Mouse (Mus musculus) thymus, postnatal 14 days (tissue): ENCODE measurements around the gene Zfp691.

Source experiments
- DNase-seq: peaks from one replicate; pipeline ENCODE4 v3.0.0; 2021

The Zfp691 gene

GRCm38 (mm10) chr4:119173851-119174453 lies at the start of gene Zfp691:
Zfp691 (minus strand) TSS chr4:119174195.
- peak; percentile 96 for DNase-seq

DNA sequence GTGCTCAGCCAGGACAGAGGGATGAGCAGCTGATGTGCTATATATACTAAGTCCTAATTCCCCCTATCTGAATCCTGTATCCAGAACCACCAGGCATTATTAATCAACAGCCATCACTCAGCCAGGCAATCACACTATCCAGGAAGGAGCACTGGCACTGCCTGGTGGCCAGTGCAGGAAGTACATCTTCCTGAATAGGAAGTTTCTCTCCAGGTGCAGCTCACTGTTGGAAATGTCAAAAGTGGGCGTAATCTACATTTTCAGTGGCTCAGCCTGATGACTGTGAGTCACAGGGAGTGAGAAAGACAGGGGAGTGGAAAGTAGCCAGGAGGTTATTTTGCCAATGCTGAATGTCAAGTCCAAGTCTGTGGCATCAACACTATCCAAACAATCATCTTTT lies 49.7 kb upstream of the Zfp691 start:
- DNase-seq = peak; percentile 29

DNA sequence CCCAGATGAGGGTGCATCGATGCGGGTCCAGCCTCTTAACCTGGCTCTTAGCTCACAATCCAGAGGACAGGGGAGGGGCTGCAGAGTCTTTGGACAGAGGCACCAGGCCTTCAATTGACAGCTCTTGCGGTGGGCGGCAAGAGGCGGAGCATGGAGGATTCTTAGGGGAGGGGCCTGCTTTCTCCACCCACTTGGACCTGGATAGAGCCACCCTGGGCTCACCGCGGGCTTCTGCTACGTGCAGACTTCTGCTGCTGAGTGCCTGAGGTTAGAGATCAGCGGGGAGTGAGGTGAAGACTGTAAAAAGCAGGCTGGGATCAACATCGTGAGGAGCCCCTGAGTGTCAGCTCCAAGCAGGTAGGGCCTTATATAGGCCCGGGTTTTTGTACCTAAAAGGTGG lies 44.2 kb upstream of the Zfp691 start, which contains the start of gene Tmem269:
Gene Tmem269, minus strand, starts transcription at position 49 of the 400 bp plus-strand sequence.
- DNase-seq = no peak

GRCm38 (mm10) chr4:119216667-119217066 lies 42.7 kb upstream of the Zfp691 start:
- DNase-seq = no peak

GRCm38 (mm10) chr4:119204672-119205071 lies 30.7 kb upstream of the Zfp691 start:
- DNase-seq = peak; percentile 67

DNA sequence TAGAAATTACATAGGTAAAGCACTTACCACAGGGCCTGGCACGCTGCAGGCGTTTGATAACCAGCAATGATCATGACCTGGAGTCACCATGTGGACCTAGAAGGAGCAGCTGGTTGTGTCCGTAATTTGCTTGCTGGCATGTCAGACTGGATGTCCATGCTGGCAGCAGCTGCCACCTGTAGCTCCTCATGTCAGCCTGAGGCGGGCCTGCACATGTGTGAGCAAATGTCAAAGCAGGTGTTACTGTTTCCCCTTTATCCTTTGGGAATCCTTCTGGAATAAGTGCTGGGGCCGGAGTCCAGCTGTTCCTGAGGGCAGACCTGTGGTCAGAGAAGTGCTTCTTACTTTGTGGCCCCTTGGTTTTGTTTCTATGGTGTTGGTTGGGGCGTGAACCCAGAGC lies 24.1 kb upstream of the Zfp691 start:
- no peak for DNase-seq

DNA sequence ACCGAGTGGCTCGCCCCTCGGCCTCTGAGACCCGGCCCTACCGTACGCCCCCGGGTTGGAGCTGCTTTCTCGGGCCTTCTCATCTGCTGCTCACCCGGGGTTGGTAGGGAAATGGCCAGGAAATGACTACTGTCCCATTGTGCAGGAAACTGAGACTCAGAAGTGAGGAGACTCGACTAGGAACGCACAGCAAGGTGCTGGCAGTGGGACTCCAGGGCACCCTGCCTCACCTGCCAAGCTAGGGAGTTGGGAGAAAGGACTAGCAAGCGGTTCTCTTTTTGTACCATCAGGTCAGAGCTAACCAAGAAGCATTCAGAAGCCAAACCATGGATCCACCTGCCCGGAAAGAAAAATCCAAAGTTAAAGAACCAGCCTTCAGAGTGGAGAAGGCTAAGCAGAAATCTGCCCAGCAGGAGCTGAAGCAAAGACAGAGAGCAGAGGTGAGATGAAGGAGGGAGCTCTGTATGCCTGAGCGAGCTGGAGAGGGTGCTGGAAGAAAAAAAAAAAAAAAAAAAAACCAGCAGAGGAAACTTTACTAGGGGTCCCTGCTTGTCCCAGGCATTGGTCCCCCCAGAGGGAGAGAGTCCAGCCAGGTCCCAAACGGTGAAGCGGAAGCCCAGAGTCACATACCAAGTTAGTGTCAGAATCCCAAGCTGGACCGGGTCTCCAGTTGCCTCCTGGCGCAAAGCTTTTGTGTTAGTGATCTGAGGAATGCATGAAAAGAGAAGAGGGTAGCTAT lies 21.8 kb upstream of the Zfp691 start:
- peak; percentile 14 for DNase-seq

- DNase-seq = peak; percentile 92
These were observed 21.1 kb upstream of the Zfp691 start, which contains the start of gene Svbp for GRCm38 (mm10) chr4:119194909-119195581. Svbp (plus strand) TSS chr4:119195306.

DNA sequence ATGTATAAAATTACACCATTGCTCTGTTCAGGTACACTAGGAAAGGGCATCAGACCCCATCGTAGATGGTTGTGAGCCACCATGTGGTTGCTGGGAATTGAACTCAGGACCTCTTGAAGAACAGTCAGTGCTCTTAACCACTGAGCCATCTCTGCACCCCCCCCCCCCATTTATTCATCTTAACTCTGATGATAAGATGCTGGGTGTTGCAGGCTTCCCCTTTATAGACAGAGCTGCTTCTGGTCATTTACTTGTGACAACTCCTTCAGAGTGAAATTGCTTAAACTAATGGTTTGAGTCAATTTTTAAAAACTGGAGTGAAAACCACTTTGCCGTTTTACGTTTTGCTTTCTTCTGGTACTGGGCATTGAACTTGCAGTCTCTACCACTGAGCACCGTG lies 18.8 kb upstream of the Zfp691 start:
- DNase-seq = no peak

GRCm38 (mm10) chr4:119191273-119191672 lies 17.3 kb upstream of the Zfp691 start:
- no peak for DNase-seq

GRCm38 (mm10) chr4:119190618-119191017 lies 16.6 kb upstream of the Zfp691 start:
- DNase-seq = no peak

GRCm38 (mm10) chr4:119189864-119190263 lies 15.9 kb upstream of the Zfp691 start, which contains the start of gene Ermap:
Ermap (minus strand) TSS chr4:119190011.
- DNase-seq = no peak

- DNase-seq = no peak
These were observed 15.4 kb upstream of the Zfp691 start for GRCm38 (mm10) chr4:119189392-119189791.

- DNase-seq = no peak
These were observed 14.2 kb upstream of the Zfp691 start for GRCm38 (mm10) chr4:119188060-119188785.

DNA sequence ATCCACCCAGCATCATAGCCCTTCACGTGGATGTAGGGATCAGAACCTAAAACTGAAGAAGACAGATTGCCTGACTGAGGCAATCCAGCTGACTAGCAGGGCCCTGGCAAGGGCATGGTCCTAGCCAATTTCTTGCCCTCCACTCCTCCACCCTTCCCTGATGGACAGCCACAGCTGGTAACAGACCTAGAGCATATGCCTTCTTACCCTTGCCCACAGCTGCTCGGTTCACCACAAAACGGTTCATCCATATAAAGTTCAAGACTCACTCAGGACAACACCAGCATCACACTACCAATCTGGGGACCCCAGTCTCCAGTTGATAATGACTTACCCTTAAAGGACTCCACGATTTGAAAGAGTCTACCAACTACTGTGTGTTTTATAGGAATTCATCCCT lies 11.8 kb upstream of the Zfp691 start:
- no peak for DNase-seq

GRCm38 (mm10) chr4:119183525-119183924 lies 9.5 kb upstream of the Zfp691 start:
- DNase-seq = no peak

GRCm38 (mm10) chr4:119181456-119181855 lies 7.5 kb upstream of the Zfp691 start:
- DNase-seq = no peak

DNA sequence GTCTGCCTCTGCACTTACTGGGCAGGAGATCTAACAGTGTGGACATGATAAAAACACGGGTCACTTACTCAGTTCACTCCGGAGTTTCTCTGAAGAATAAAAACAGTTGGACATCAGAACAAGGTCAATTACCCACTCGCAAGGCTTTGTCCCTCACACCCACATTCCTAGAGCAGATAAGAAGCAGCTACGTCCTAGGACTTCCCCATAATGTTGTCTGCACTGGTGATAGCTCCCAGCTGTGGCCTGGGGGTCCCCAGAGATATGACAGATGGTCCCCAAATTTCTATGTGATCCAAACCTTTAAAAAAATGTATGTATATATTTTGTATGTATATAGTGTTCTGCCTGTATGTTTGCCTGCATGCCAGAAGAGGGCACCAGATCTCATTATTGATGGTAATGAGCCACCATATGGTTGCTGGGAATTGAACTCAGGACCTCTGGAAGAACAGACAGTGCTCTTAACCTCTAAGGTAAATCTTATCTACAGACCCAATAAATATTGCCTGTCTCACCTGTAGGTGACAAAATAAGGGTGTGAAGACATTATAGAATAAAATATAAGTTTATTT lies 6.2 kb upstream of the Zfp691 start:
- DNase-seq = no peak

DNA sequence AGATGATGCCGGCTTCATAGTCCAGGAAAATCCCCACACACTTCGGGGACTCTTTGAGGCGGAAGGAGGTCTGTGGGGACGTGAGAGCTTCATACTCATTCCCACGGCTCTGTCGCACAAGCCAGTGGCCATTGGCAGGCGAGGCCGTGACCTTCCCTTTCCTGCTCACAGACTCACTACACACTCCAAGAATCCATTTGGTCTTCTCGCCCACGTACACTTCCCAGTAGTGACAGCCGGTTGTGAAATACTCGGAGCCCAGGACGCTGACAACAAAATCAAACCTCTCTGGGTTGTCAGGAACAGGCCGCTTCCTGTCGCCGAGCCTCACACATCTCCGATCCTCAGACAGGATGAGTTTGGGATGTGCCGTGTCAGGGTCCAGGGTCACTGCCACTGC lies 4.3 kb upstream of the Zfp691 start:
- DNase-seq = no peak

- no peak for DNase-seq
These were observed 3.7 kb upstream of the Zfp691 start for GRCm38 (mm10) chr4:119177702-119178101.

GRCm38 (mm10) chr4:119172919-119173650 lies 910 bp downstream of the Zfp691 start:
- peak; percentile 19 for DNase-seq

GRCm38 (mm10) chr4:119167663-119168062 lies 6.3 kb downstream of the Zfp691 start:
- peak; percentile 85 for DNase-seq
